10 mouse cellular contexts compared by ENCODE assay signal in genomic region chr19:7611942-7612757, GRCm38 (mm10). TPM values are rescaled to one million over a fixed set of nuclear protein-coding genes. Genes with fewer than 3 reads are reported as not detected.
DNase-seq lines count a peak whose midpoint lies in the region; ATAC-seq and TF ChIP-seq lines count a peak whose summit lies in the region.
"Had no signal": no experiment of that assay in that cellular context is flagged by ENCODE, and none has a peak within 500 bp of the region (broad histone marks: within the 10 kb centered on the region; RNA-seq: fewer than 3 reads in every experiment).

TSS of gene Hrasls5 (plus strand) at chr19:7612541.

- no peaks in the 10 kb centered on the region for H3K79me2 ChIP-seq in heart, adult 2 months (replicated peaks; ENCODE audit: control insufficient read depth, insufficient read depth, low read length)

- peak within 1 kb of the TSS; percentile 52 for H3K9ac ChIP-seq in heart, adult 2 months (ENCODE audit: low read depth, low read length)
- H3K9ac ChIP-seq in forebrain, embryonic 15.5 days (replicated peaks), result peak within 1 kb of the TSS; percentile 44
- peak within 1 kb of the TSS; percentile 62 for H3K9ac ChIP-seq in intestine, embryonic 16.5 days (ENCODE audit: low read depth, low read length)
- H3K9ac ChIP-seq in liver, postnatal 0 days (replicated peaks), result no peak within 1 kb of the TSS

- H3K27me3 ChIP-seq in heart, adult 2 months (ENCODE audit: control insufficient read depth, insufficient read depth, low read length), result peaks cover 3% of the 10 kb centered on the region; the same call in 1 of the 2 replicates
- H3K27me3 ChIP-seq in forebrain, embryonic 15.5 days, result no peaks in the 10 kb centered on the region
- H3K27me3 ChIP-seq in intestine, embryonic 16.5 days (replicated peaks; ENCODE audit: control insufficient read depth, insufficient read depth, low read length), result no peaks in the 10 kb centered on the region
- peaks cover 18% of the 10 kb centered on the region for H3K27me3 ChIP-seq in liver, postnatal 0 days (ENCODE audit: insufficient read depth, low read length)

- TF ChIP-seq POLR2A in heart, adult 2 months (IDR thresholded peaks at IDR 0.05; ENCODE audit: insufficient read depth, low read depth, low read length), result no peak

- peak within 1 kb of the TSS; percentile 41 for H3K4me3 ChIP-seq in heart, adult 2 months
- H3K4me3 ChIP-seq in forebrain, embryonic 15.5 days, result peak within 1 kb of the TSS; percentile 45
- H3K4me3 ChIP-seq in intestine, embryonic 16.5 days (ENCODE audit: low read length), result peak within 1 kb of the TSS; percentile 46
- H3K4me3 ChIP-seq in liver, postnatal 0 days (ENCODE audit: low read depth, low read length), result peak within 1 kb of the TSS; percentile 32

- no peak within 1 kb of the TSS for H3K27ac ChIP-seq in heart, adult 2 months
- H3K27ac ChIP-seq in forebrain, embryonic 15.5 days (replicated peaks), result no peak within 1 kb of the TSS
- no peak within 1 kb of the TSS for H3K27ac ChIP-seq in intestine, embryonic 16.5 days (ENCODE audit: low read length)
- no peak within 1 kb of the TSS for H3K27ac ChIP-seq in liver, postnatal 0 days (ENCODE audit: low read depth)

- no peaks in the 10 kb centered on the region for H3K36me3 ChIP-seq in heart, adult 2 months (ENCODE audit: control insufficient read depth, insufficient read depth, low read length)
- no peaks in the 10 kb centered on the region for H3K36me3 ChIP-seq in forebrain, embryonic 15.5 days
- no peaks in the 10 kb centered on the region for H3K36me3 ChIP-seq in intestine, embryonic 16.5 days (ENCODE audit: control insufficient read depth, insufficient read depth, low read length)
- no peaks in the 10 kb centered on the region for H3K36me3 ChIP-seq in liver, postnatal 0 days (replicated peaks; ENCODE audit: insufficient read depth, low read length)

- H3K4me2 ChIP-seq in forebrain, embryonic 15.5 days (replicated peaks), result peak within 1 kb of the TSS; percentile 78
- H3K4me2 ChIP-seq in intestine, embryonic 16.5 days (ENCODE audit: low read depth, low read length), result peak within 1 kb of the TSS; percentile 95
- H3K4me2 ChIP-seq in liver, postnatal 0 days (ENCODE audit: low read depth, low read length), result peak within 1 kb of the TSS; percentile 62

- TF ChIP-seq EP300 in heart, adult 2 months (IDR thresholded peaks at IDR 0.05; ENCODE audit: insufficient read depth, low read depth, low read length), result no peak
- TF ChIP-seq EP300 in liver, postnatal 0 days (IDR thresholded peaks at IDR 0.05; ENCODE audit: low read depth), result no peak

- no peak for TF ChIP-seq CTCF in heart, adult 2 months (IDR thresholded peaks at IDR 0.05)
- TF ChIP-seq CTCF in liver, postnatal 0 days (IDR thresholded peaks at IDR 0.05; ENCODE audit: low read depth), result no peak

- DNase-seq in heart, adult 2 months, result peak in 1 of 2 experiments; percentile 37
- DNase-seq in heart, postnatal 4 days, result no peak
- DNase-seq in adrenal gland, postnatal 10 days, result peak; percentile 55
- no peak for DNase-seq in liver, postnatal 0 days
- peak; percentile 67 to 68 for DNase-seq in right cerebral cortex, postnatal 10 days (ENCODE audit: low spot score in 2 of 2)
- DNase-seq in spleen, postnatal 4 days (ENCODE audit: low spot score in 2 of 2), result no peak

- WGBS in heart, adult 2 months, result 7% methylated on average over 54 of the region's 54 CpGs
- WGBS in forebrain, embryonic 15.5 days, result 3% methylated on average over 54 of the region's 54 CpGs
- WGBS in intestine, embryonic 16.5 days, result 3% methylated on average over 54 of the region's 54 CpGs
- 6% methylated on average over 54 of the region's 54 CpGs for WGBS in liver, postnatal 0 days (ENCODE audit: insufficient replicate concordance)

- H3K4me1 ChIP-seq in heart, adult 2 months (ENCODE audit: control insufficient read depth, insufficient read depth, low read length), result no peaks in the 10 kb centered on the region; the same call in 1 of the 2 replicates
- H3K4me1 ChIP-seq in forebrain, embryonic 15.5 days, result peaks cover 10% of the 10 kb centered on the region
- peaks cover 12% of the 10 kb centered on the region for H3K4me1 ChIP-seq in intestine, embryonic 16.5 days (ENCODE audit: control insufficient read depth, insufficient read depth, low read length)
- H3K4me1 ChIP-seq in liver, postnatal 0 days (ENCODE audit: insufficient read depth), result peaks cover 7% of the 10 kb centered on the region

- intact Hi-C loops in heart, adult 2 months (cut with DNase I), result no loop called here

- peak; percentile 82 for ATAC-seq in forebrain, embryonic 15.5 days (replicated peaks)
- peak; percentile 36 for ATAC-seq in intestine, embryonic 16.5 days
- ATAC-seq in liver, postnatal 0 days, result 0 out of 2 replicates have a peak, but pooled peaks have one; percentile 10

- no peaks in the 10 kb centered on the region for H3K9me3 ChIP-seq in forebrain, embryonic 15.5 days
- H3K9me3 ChIP-seq in intestine, embryonic 16.5 days (ENCODE audit: control insufficient read depth, low read length), result no peaks in the 10 kb centered on the region
- no peaks in the 10 kb centered on the region for H3K9me3 ChIP-seq in liver, postnatal 0 days (ENCODE audit: low read length)

RNA-seq across cellular contexts. Expression of gene Hrasls5, which starts in this region (rescaled TPM):
- total RNA-seq in heart, adult 2 months (2021), result not detected
- 0.82 and 0.94 TPM in 2 replicates for polyA plus RNA-seq in heart, adult 2 months (2012; rRNA removed)
- not detected for total RNA-seq in heart, postnatal 4 days (2021)
- under 1 TPM in 1 of 2 experiments, not detected in 1; 0.39 TPM for total RNA-seq in adrenal gland, postnatal 10 days (2021)
- polyA plus RNA-seq in forebrain, embryonic 15.5 days (2015; fragmentation: Nextera tagmentation; extraction: Ambion mirVana), result not detected in 2 replicates
- not detected in 2 replicates for polyA plus RNA-seq in intestine, embryonic 16.5 days (2015; fragmentation: Nextera tagmentation; extraction: Ambion mirVana)
- polyA plus RNA-seq in liver, postnatal 0 days (2015; fragmentation: Nextera tagmentation; extraction: Ambion mirVana), result not detected in 2 replicates
- total RNA-seq: left cerebral cortex, postnatal 10 days; MEL had no signal

Comparison
In these comparisons a context has a peak if more than half of its experiments do, and no peak if none do; other contexts are left out.
1. Peak in DNase-seq in adrenal gland, postnatal 10 days; RNA of the gene not detected or under 1 TPM.
2. Peak in ATAC-seq, H3K4me3 ChIP-seq, H3K9ac ChIP-seq and H3K4me2 ChIP-seq in forebrain, embryonic 15.5 days; RNA of the gene not detected or under 1 TPM.
3. Peak in ATAC-seq, H3K4me3 ChIP-seq, H3K9ac ChIP-seq and H3K4me2 ChIP-seq in intestine, embryonic 16.5 days; RNA of the gene not detected or under 1 TPM.
4. Peak in ATAC-seq, H3K4me3 ChIP-seq and H3K4me2 ChIP-seq in liver, postnatal 0 days; RNA of the gene not detected or under 1 TPM.
5. DNase-seq: peak in right cerebral cortex, postnatal 10 days (2 of 2); none in heart, postnatal 4 days (single experiment), liver, postnatal 0 days (single experiment) and spleen, postnatal 4 days (0 of 2).
6. ATAC-seq: peak in every context shown above with its lines; median percentile 82 in forebrain, embryonic 15.5 days; 36 in intestine, embryonic 16.5 days; 10 in liver, postnatal 0 days.
7. Peak in every context shown above with its lines, with median percentiles within 50 percentile points of each other: H3K4me3 ChIP-seq and H3K4me2 ChIP-seq.